26 mouse cellular contexts compared by ENCODE assay signal in genomic region chr7:98974590-98974989, GRCm38 (mm10).
DNase-seq lines count a peak whose midpoint lies in the region; ATAC-seq and TF ChIP-seq lines count a peak whose summit lies in the region.
"Had no signal": no experiment of that assay in that cellular context is flagged by ENCODE, and none has a peak within 500 bp of the region (broad histone marks: within the 10 kb centered on the region; RNA-seq: fewer than 3 reads in every experiment).

No protein-coding gene starts in this region.

- TF ChIP-seq CTCF in forebrain, postnatal 0 days (IDR thresholded peaks at IDR 0.05; ENCODE audit: low read depth) = no peak

- no peak overlapping the region for H3K27ac ChIP-seq in forebrain, embryonic 12.5 days
- H3K27ac ChIP-seq in forebrain, postnatal 0 days (ENCODE audit: low read depth, low read length) = no peak overlapping the region
- H3K27ac ChIP-seq in midbrain, embryonic 10.5 days (replicated peaks) = peak overlapping the region; percentile 64
- H3K27ac ChIP-seq in midbrain, embryonic 15.5 days = no peak overlapping the region
- H3K27ac ChIP-seq: forebrain, embryonic 10.5 days; kidney, embryonic 15.5 days; limb, embryonic 12.5 days; macrophage had no signal

- peaks cover 8% of the 10 kb centered on the region; the same call in 1 of the 2 replicates for H3K4me1 ChIP-seq in forebrain, embryonic 12.5 days
- H3K4me1 ChIP-seq in forebrain, postnatal 0 days (ENCODE audit: insufficient read depth) = no peaks in the 10 kb centered on the region
- peaks cover 37% of the 10 kb centered on the region for H3K4me1 ChIP-seq in midbrain, embryonic 10.5 days
- H3K4me1 ChIP-seq in midbrain, embryonic 15.5 days = peaks cover 9% of the 10 kb centered on the region; the same call in 1 of the 2 replicates

- ATAC-seq in forebrain, embryonic 12.5 days (ENCODE audit: low FRiP score) = peak; percentile 49; the same call in 1 of the 2 replicates
- no peak for ATAC-seq in forebrain, postnatal 0 days
- ATAC-seq in midbrain, embryonic 15.5 days (replicated peaks) = no peak; the same call in 1 of the 2 replicates
- ATAC-seq: CD4-positive, CD25-positive, alpha-beta regulatory T cell, adult 4 months; intestine, postnatal 0 days; liver, postnatal 0 days; lung, postnatal 0 days had no signal

- H3K27me3 ChIP-seq in forebrain, embryonic 12.5 days = no peaks in the 10 kb centered on the region
- no peaks in the 10 kb centered on the region for H3K27me3 ChIP-seq in forebrain, postnatal 0 days (ENCODE audit: insufficient read depth, low read length)
- peaks cover 15% of the 10 kb centered on the region; the same call in 1 of the 2 replicates for H3K27me3 ChIP-seq in midbrain, embryonic 10.5 days (ENCODE audit: low read depth, poor library complexity, severe bottlenecking)
- no peaks in the 10 kb centered on the region for H3K27me3 ChIP-seq in midbrain, embryonic 15.5 days (replicated peaks)
- H3K27me3 ChIP-seq: kidney, embryonic 15.5 days had no signal

- intact Hi-C loops in gastrocnemius, postnatal 14 days (cut with DNase I; ENCODE audit: low total_unique reads) = no loop called here

- H3K9me3 ChIP-seq in forebrain, embryonic 12.5 days = no peaks in the 10 kb centered on the region
- H3K9me3 ChIP-seq in forebrain, postnatal 0 days (ENCODE audit: low read length) = no peaks in the 10 kb centered on the region
- 0 out of 2 replicates have a peak, but pooled peaks cover under 1% of the 10 kb centered on the region for H3K9me3 ChIP-seq in midbrain, embryonic 10.5 days (replicated peaks)
- H3K9me3 ChIP-seq in midbrain, embryonic 15.5 days = no peaks in the 10 kb centered on the region
- H3K9me3 ChIP-seq: kidney, embryonic 15.5 days; limb, embryonic 12.5 days had no signal

- 30% methylated on average over 4 of the region's 4 CpGs for WGBS in forebrain, embryonic 12.5 days
- 42% methylated on average over 4 of the region's 4 CpGs for WGBS in forebrain, postnatal 0 days
- WGBS in midbrain, embryonic 10.5 days = 19% methylated on average over 4 of the region's 4 CpGs
- WGBS in midbrain, embryonic 15.5 days = 14% methylated on average over 4 of the region's 4 CpGs

- H3K4me2 ChIP-seq in forebrain, embryonic 12.5 days = no peak overlapping the region
- H3K4me2 ChIP-seq in forebrain, postnatal 0 days (ENCODE audit: low read depth) = no peak overlapping the region
- H3K4me2 ChIP-seq in midbrain, embryonic 15.5 days = no peak overlapping the region
- H3K4me2 ChIP-seq: heart, embryonic 11.5 days; kidney, embryonic 15.5 days; limb, embryonic 12.5 days; liver, embryonic 11.5 days had no signal

- H3K4me3 ChIP-seq in forebrain, embryonic 12.5 days (replicated peaks) = no peak overlapping the region
- no peak overlapping the region for H3K4me3 ChIP-seq in forebrain, postnatal 0 days (ENCODE audit: low read depth, low read length)
- H3K4me3 ChIP-seq in midbrain, embryonic 10.5 days = no peak overlapping the region
- H3K4me3 ChIP-seq in midbrain, embryonic 15.5 days = no peak overlapping the region
- H3K4me3 ChIP-seq: forebrain, embryonic 10.5 days; kidney, embryonic 15.5 days; limb, embryonic 12.5 days had no signal

- no peak overlapping the region for H3K9ac ChIP-seq in forebrain, embryonic 12.5 days
- no peak overlapping the region for H3K9ac ChIP-seq in forebrain, postnatal 0 days
- no peak overlapping the region for H3K9ac ChIP-seq in midbrain, embryonic 15.5 days
- H3K9ac ChIP-seq: kidney, embryonic 15.5 days; limb, embryonic 12.5 days; liver, postnatal 0 days had no signal

- H3K36me3 ChIP-seq in forebrain, embryonic 12.5 days (replicated peaks) = no peaks in the 10 kb centered on the region
- H3K36me3 ChIP-seq in forebrain, postnatal 0 days (ENCODE audit: insufficient read depth) = no peaks in the 10 kb centered on the region
- no peaks in the 10 kb centered on the region for H3K36me3 ChIP-seq in midbrain, embryonic 10.5 days
- H3K36me3 ChIP-seq in midbrain, embryonic 15.5 days (replicated peaks) = no peaks in the 10 kb centered on the region
- H3K36me3 ChIP-seq: forebrain, embryonic 10.5 days had no signal

- no peak for DNase-seq in forebrain, postnatal 0 days
- peak; percentile 39 for DNase-seq in midbrain, embryonic 10.5 days (ENCODE audit: low spot score)
- DNase-seq in NIH3T3 (ENCODE audit: low read depth) = peak; percentile 14
- DNase-seq in retina, adult 2 months (ENCODE audit: low read depth, low spot score) = peak; percentile 44
- DNase-seq in urinary bladder, adult 18-20 months (ENCODE audit: low spot score in 2 of 2) = no peak
- no peak for DNase-seq in gastrocnemius, postnatal 14 days
- DNase-seq: adrenal gland, adult 8-10 months; cerebellum, adult 2 months; cerebellum, postnatal 25 days; heart, postnatal 14 days; kidney, postnatal 36 days; liver, postnatal 0 days; right cerebral cortex, postnatal 25 days; spleen, adult 18-20 months; thymus, postnatal 25 days had no signal

Comparison
In these comparisons a context has a peak if more than half of its experiments do, and no peak if none do; other contexts are left out.
1. DNase-seq: peak in midbrain, embryonic 10.5 days (single experiment), NIH3T3 (single experiment) and retina, adult 2 months (single experiment); none in forebrain, postnatal 0 days (single experiment), urinary bladder, adult 18-20 months (0 of 2) and gastrocnemius, postnatal 14 days (single experiment).